Mouse (Mus musculus) heart, embryonic 12.5 days (tissue): ENCODE data around the gene Axin1. TPM values are rescaled to one million over a fixed set of nuclear protein-coding genes. Genes with fewer than 3 reads are reported as not detected.

ENCODE experiments used
- ATAC-seq: fragments of 200-750 bp; cut with Nextera tagmentation; 2 replicates; pipeline ENCODE4 v1.8.0; 2017; ENCODE audit warnings: moderate TSS enrichment, moderate library complexity; ENCODE audit not compliant: insufficient number of reproducible peaks, low FRiP score
- H3K27ac ChIP-seq: fragments of 300-500 bp; sonication (generic); 2 replicates; pipeline ENCODE4 v1.5.1; 2016; ENCODE audit warnings: mild to moderate bottlenecking, moderate library complexity; ENCODE audit not compliant: poor library complexity, severe bottlenecking
- H3K27me3 ChIP-seq: fragments of 300-500 bp; sonication (generic); replicated peaks from 2 replicates; pipeline ENCODE4 v1.6.1; 2016; ENCODE audit warnings: mild to moderate bottlenecking, moderate library complexity
- H3K36me3 ChIP-seq: fragments of 300-500 bp; sonication (generic); 2 replicates; pipeline ENCODE4 v1.6.1; 2016; ENCODE audit warnings: mild to moderate bottlenecking, moderate library complexity
- H3K4me1 ChIP-seq: fragments of 300-500 bp; sonication (generic); replicated peaks from 2 replicates; pipeline ENCODE4 v1.6.1; 2016; ENCODE audit warnings: mild to moderate bottlenecking
- H3K4me2 ChIP-seq: fragments of 300-500 bp; sonication (generic); 2 replicates; pipeline ENCODE4 v1.6.1; 2016; ENCODE audit warnings: mild to moderate bottlenecking, moderate library complexity
- H3K4me3 ChIP-seq: fragments of 300-500 bp; sonication (generic); 2 replicates; pipeline ENCODE4 v1.5.1; 2016; ENCODE audit warnings: mild to moderate bottlenecking
- H3K9ac ChIP-seq: fragments of 300-500 bp; sonication (generic); 2 replicates; pipeline ENCODE4 v1.6.1; 2016; ENCODE audit warnings: mild to moderate bottlenecking, moderate library complexity
- H3K9me3 ChIP-seq: fragments of 300-500 bp; sonication (generic); replicated peaks from 2 replicates; pipeline ENCODE4 v1.6.1; 2016; ENCODE audit warnings: mild to moderate bottlenecking, moderate library complexity
- WGBS: fragments of 180-500 bp; shearing (Covaris S2); methylation state at CpG from one replicate; pipeline ENCODE4 v1.1.7; 2016; 5-methylcytosine and 5-hydroxymethylcytosine counted together
- polyA plus RNA-seq: library from polyadenylated mRNA; unstranded; fragments of >200 nt; fragmentation: Nextera tagmentation; extraction: Ambion mirVana; gene quantifications from 2 replicates; pipeline ENCODE4 v1.2.1, GENCODE M21; 2016

The Axin1 gene
- polyA plus RNA-seq, 1 experiment from 2014 or later, result 11.7 TPM

- Histone ChIP-seq H3K4me1 (peaks cover 16% of the 10 kb centered on the region), H3K27me3 (no peaks in the 10 kb centered on the region), H3K9me3 (no peaks in the 10 kb centered on the region), H3K4me3 (peak overlapping the region; percentile 79), H3K9ac (peak overlapping the region; percentile 77), H3K4me2 (peak overlapping the region; percentile 84), H3K27ac (peak overlapping the region; percentile 52), H3K36me3 (no peaks in the 10 kb centered on the region)
- ATAC-seq, result peak; percentile 78
- WGBS, result 1% methylated on average over 32 of the region's 32 CpGs
Observed at GRCm38 (mm10) chr17:26243471-26244100, 105.1 kb downstream of the Axin1 start.

GRCm38 (mm10) chr17:26244101-26244841 is 105.8 kb downstream of the Axin1 start, which contains the start of gene Fam234a:
Gene Fam234a, minus strand, starts transcription at chr17:26244242.
- Histone ChIP-seq H3K9ac (peak within 1 kb of the TSS; percentile 77), H3K4me1 (peaks cover 16% of the 10 kb centered on the region), H3K27ac (peak within 1 kb of the TSS; percentile 74), H3K9me3 (no peaks in the 10 kb centered on the region), H3K4me3 (peak within 1 kb of the TSS; percentile 79), H3K27me3 (no peaks in the 10 kb centered on the region), H3K4me2 (peak within 1 kb of the TSS; percentile 84), H3K36me3 (no peaks in the 10 kb centered on the region)
- peak; percentile 99 for ATAC-seq
- WGBS, result 7% methylated on average over 33 of the region's 33 CpGs

Other genes with a start within 250 kb of the Axin1 start
- 17.1 and 18.1 TPM in 2 replicates for gene Rab40c, start 219.0 kb upstream of the Axin1 start, polyA plus RNA-seq
- gene Pigq, start 193.8 kb upstream of the Axin1 start, polyA plus RNA-seq, result 69.8 and 72.1 TPM in 2 replicates
- 0.36 and 1.2 TPM in 2 replicates for gene Nhlrc4, start 193.7 kb upstream of the Axin1 start, polyA plus RNA-seq
- gene A930017K11Rik, start 186.1 kb upstream of the Axin1 start, polyA plus RNA-seq, result 0.08 and 0.17 TPM in 2 replicates
- 16.9 and 18.0 TPM in 2 replicates for gene Capn15, start 152.9 kb upstream of the Axin1 start, polyA plus RNA-seq
- gene Rab11fip3, start 69.1 kb upstream of the Axin1 start, polyA plus RNA-seq, result 15.4 and 15.5 TPM in 2 replicates
- gene Decr2, start 48.4 kb upstream of the Axin1 start, polyA plus RNA-seq, result 33.4 and 37.1 TPM in 2 replicates
- gene Nme4, start 43.1 kb upstream of the Axin1 start, polyA plus RNA-seq, result 65.9 and 69.0 TPM in 2 replicates
- gene Tmem8, start 25.4 kb upstream of the Axin1 start, polyA plus RNA-seq, result 1.2 TPM in 2 replicates
- gene Mrpl28, start 15.2 kb upstream of the Axin1 start, polyA plus RNA-seq, result 199 and 201 TPM in 2 replicates
- 0.45 and 1.0 TPM in 2 replicates for gene Pdia2, start 60.4 kb downstream of the Axin1 start, polyA plus RNA-seq
- gene Rgs11, start 64.3 kb downstream of the Axin1 start, polyA plus RNA-seq, result 5.6 and 7.0 TPM in 2 replicates
- gene Arhgdig, start 69.1 kb downstream of the Axin1 start, polyA plus RNA-seq, result 6.3 and 7.2 TPM in 2 replicates
- gene Fam234a, start 105.6 kb downstream of the Axin1 start, polyA plus RNA-seq, result 46.1 TPM in 2 replicates
- 72.3 and 77.0 TPM in 2 replicates for gene Luc7l, start 114.2 kb downstream of the Axin1 start, polyA plus RNA-seq